Mouse (Mus musculus): ENCODE data around the gene Gm11985.
A peak's percentile ranks its signal among the peaks of the same experiment; 100 is the strongest.

Gene Gm11985

GRCm38 (mm10) chr11:7199736-7200392 lies 11.5 kb upstream of the Gm11985 start:
- peak; percentile 61 to 76 for DNase-seq

- DNase-seq: no peak
These were observed 10.3 kb upstream of the Gm11985 start for GRCm38 (mm10) chr11:7198481-7199256.

GRCm38 (mm10) chr11:7198006-7198405 lies 9.6 kb upstream of the Gm11985 start:
- peak in 1 of 2 experiments; percentile 54 for DNase-seq

GRCm38 (mm10) chr11:7197491-7197941 lies 9.1 kb upstream of the Gm11985 start, which contains the start of gene Igfbp1:
Gene Igfbp1, plus strand, starts transcription at chr11:7197782.
- peak; percentile 85 to 89 for DNase-seq

DNA sequence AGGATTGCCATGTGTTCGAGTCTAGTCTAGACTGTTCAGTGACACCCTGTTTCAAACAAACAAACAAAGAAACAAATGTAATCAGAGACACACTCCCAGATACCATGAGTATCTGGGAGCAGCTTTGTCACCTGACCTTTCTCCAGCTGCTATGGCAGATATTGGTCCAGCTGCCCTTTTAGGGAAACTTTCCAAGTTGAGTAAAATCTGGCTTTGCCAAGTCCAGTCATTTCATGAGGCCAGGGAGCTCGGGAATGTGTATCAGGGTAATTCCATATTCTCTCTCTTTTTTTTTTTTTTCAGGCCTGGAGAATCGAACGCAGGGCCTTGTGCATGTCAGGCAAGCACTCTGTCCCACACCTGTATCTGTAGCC lies 6.9 kb upstream of the Gm11985 start:
- no peak for DNase-seq

DNA sequence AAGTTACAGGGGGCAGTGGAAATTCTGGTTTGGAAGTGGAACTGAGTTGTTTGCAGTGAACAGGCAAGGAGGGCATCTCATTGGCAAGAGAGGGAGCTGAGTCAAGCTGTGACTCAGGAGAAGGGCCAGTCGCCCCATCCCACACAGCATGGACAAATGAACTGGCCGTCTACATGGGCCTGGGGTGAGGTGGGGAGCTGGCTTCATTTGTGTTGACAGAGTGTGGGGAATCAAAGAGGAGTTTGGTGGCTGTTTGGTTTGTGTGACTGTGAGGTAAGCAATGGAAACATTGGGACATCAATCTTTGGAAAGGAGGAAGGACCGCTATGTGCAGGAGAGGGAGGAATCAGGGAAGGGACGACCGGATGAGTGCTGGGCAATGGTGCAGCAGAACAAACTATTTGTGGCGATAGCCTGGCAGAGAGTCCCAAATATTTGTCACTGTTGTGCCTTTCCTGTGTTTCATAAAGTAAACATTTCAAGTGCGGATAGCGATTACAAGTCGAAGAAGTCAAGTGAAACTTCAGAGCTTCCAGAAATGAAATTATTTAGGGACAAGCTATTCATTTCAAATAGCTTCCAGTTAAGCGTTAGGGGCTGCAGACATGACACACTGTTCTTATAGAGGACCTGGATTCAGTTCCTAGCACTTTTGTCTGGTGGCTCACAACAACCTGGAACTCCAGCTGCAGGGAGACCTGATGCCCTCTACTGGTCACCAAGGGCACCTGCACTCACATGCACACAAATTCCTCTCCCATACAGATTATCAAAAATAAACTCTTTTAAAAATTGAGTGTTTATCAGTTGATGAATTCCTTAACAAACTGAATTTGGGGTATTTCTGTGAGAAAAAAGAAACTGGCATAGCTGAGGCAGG lies 6.3 kb upstream of the Gm11985 start:
- no peak for DNase-seq

DNA sequence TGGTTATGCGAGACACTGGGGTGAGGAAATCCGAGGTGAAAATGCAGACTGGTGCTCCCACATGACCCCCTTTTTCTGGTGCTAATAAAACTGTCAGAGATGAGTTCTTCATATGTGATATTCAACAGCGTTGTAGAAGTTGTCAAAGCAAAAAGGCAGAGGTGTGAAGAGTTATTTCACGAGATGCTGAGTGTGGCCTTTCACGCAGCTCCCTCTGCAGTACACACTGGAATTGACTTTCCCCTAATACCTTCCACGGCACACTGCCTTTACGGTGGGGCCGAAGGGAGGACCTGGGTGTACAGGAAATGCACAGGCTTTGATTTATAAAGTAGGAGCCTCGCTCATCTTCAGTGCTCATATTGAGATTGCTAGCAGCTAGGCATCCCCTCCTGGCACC lies 4.8 kb upstream of the Gm11985 start:
- DNase-seq: no peak

- DNase-seq: no peak
These were observed 4.3 kb upstream of the Gm11985 start for GRCm38 (mm10) chr11:7192710-7193109.

GRCm38 (mm10) chr11:7187472-7187871 lies 897 bp downstream of the Gm11985 start:
- no peak for DNase-seq

- DNase-seq: no peak
These were observed 3.9 kb downstream of the Gm11985 start for GRCm38 (mm10) chr11:7184420-7184819.

DNA sequence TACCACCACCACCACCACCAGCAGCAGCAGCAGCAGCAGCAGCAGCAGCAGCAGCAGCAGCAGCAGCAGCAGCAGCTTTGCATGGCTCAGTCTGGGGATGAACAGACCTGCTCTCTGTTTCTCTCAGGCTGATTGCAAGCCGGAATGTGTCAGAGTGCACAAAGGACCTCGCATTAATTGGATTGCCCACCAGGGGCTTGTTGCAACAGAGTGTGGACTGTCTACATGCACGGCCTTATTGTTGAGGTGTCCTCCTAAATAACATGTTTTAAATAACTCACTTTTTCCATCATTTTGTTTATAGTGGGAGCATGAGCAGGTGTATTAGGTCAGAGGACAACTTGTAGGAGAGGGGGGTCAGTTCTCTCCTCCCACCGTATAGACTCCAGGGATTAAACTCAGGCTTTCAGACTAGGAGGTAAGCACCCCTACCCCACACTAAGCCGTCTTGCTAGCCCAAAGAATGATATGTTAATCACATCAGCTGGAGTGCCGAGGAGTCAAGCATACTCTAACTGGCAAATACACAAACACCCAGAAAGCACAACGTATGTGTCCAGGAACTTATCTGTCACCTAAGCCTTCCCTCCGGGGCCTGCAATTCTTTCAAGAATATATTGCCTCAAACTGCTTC lies 5.8 kb downstream of the Gm11985 start:
- DNase-seq: no peak

GRCm38 (mm10) chr11:7179276-7179675 lies 9.1 kb downstream of the Gm11985 start:
- DNase-seq: no peak

DNA sequence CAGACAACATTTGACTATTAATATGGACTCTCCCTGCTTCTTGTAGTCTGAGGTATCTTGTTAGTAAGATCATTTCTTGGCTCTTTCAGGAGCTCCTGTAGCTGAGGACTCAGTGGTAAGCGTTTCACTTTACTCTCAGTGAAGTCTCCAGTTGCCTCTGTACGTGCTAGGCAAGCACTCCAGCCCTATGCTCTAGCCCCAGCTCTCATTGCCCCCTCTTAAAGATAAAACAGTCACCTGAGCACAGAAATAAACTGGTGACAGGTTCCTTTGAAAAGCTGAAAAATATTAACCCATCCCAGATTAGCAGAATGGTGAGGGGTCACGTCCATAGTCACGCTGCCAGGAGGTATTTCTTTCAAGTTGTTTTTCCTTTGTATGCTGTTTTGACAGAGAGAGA lies 9.6 kb downstream of the Gm11985 start:
- no peak for DNase-seq

DNA sequence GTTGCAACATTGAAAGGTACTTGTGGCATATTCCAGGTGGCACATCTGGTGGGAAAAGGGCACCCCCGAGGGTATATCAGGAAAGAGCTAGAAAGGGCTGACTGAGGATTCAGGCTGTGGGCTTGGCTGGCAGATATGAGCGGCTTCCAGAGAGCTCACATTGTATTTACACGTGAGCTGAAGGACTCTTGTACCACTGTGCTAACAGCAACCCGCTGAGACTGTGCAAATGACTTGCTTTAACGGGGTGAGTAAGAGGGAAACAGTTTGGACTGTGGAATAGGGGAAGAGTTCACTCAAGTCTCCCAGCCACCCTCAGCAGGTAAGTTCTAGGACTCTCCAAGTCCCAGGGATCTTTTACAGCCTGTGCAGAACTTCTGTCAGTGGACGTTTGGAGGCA lies 14.7 kb downstream of the Gm11985 start:
- peak; percentile 52 to 83 for DNase-seq

GRCm38 (mm10) chr11:7169645-7170044 lies 18.7 kb downstream of the Gm11985 start:
- DNase-seq: no peak

- DNase-seq: no peak
These were observed 24.0 kb downstream of the Gm11985 start for GRCm38 (mm10) chr11:7164416-7164815.

GRCm38 (mm10) chr11:7161502-7162174 lies 26.7 kb downstream of the Gm11985 start:
- peak; percentile 38 to 41 for DNase-seq

DNA sequence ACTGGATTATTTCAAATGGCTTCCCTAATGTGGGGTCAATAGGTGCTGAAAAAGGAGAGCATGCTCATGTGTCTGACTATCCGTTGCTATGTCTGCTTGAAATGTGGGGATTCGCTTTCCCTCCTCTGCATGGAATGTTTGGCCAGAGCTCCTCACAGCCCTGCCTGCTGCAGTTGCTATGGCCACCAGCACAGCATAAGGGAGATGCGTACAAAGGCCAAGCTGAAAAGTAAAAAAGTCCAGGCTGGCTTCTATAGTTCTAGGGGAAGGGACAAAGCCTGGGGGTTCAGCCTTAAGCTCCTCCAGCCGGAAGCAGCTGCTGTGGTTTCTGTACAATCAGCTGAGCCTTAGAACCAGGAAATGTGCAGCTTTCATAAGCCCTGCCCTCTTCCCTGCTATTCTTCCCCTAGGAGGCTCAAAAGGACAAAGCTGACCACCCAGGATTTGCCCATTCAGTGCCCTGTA lies 27.7 kb downstream of the Gm11985 start:
- no peak for DNase-seq

DNA sequence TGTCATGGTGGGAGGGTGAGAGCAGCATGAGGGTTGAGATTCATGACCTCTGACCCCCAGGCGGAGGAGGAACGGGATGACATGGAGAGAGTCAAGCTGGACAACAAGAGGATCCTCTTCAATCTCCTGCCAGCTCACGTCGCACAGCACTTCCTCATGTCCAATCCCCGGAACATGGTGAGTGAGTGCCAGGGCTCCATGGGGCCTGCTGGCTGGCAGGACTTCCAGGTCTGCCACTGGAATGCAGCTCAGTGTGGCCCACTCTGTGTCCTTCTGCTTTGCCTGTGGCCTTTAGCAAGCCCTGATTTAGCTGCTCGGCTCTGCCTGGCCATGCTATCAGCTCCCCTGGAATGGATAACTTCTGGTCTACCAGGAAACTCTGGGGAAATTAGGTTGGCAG lies 28.2 kb downstream of the Gm11985 start:
- DNase-seq: peak in 1 of 2 experiments; percentile 31

DNA sequence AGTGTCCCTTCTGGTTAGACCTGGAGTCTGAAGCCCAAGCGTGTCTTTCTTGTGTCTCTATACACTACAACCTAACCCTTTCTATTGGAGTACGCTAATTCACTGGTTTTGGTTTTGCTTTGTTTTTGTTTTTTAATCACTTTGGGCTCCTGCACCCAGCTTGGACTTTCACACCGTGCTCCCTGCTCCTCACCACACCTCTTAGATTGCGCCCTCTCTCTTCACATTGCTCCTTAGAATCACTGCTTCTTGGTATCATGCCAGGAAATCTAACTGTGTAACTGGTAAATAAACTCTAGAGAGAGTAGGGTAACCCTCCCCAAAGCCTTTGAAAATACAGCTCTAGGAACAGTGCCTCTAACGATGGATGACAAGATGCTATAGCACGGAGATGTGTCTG lies 30.2 kb downstream of the Gm11985 start:
- DNase-seq: peak; percentile 43 to 73

GRCm38 (mm10) chr11:7156427-7156826 lies 31.9 kb downstream of the Gm11985 start:
- DNase-seq: peak in 1 of 2 experiments; percentile 12

- peak; percentile 53 to 83 for DNase-seq
These were observed 35.3 kb downstream of the Gm11985 start for GRCm38 (mm10) chr11:7153081-7153480.

All from kidney, postnatal 36 days (tissue).